Mouse (Mus musculus): ENCODE results near the gene Gnb1.

Gene Gnb1

GRCm38 (mm10) chr4:155575521-155575920 is 84.4 kb downstream of the Gnb1 start:
- DNase-seq (ENCODE audit: low spot score in 2 of 2) = no peak

GRCm38 (mm10) chr4:155577132-155577531 is 86.0 kb downstream of the Gnb1 start:
- no peak for DNase-seq (ENCODE audit: low spot score in 2 of 2)

- no peak for DNase-seq (ENCODE audit: low spot score in 2 of 2)
These were observed 86.6 kb downstream of the Gnb1 start for GRCm38 (mm10) chr4:155577741-155578140.

GRCm38 (mm10) chr4:155578336-155579125 is 87.4 kb downstream of the Gnb1 start:
- no peak for DNase-seq (ENCODE audit: low spot score in 2 of 2)

- DNase-seq (ENCODE audit: low spot score in 2 of 2) = no peak
These were observed 89.3 kb downstream of the Gnb1 start for GRCm38 (mm10) chr4:155580420-155580819.

- no peak for DNase-seq (ENCODE audit: low spot score in 2 of 2)
These were observed 91.2 kb downstream of the Gnb1 start for GRCm38 (mm10) chr4:155582279-155582905.

- DNase-seq (ENCODE audit: low spot score in 2 of 2) = no peak
These were observed 98.2 kb downstream of the Gnb1 start for GRCm38 (mm10) chr4:155589356-155589755.

- DNase-seq (ENCODE audit: low spot score in 2 of 2) = no peak
These were observed 100.0 kb downstream of the Gnb1 start for GRCm38 (mm10) chr4:155591012-155591719.

- no peak for DNase-seq (ENCODE audit: low spot score in 2 of 2)
These were observed 102.6 kb downstream of the Gnb1 start for GRCm38 (mm10) chr4:155593780-155594179.

- DNase-seq (ENCODE audit: low spot score in 2 of 2) = no peak
These were observed 104.6 kb downstream of the Gnb1 start for GRCm38 (mm10) chr4:155595777-155596176.

- no peak for DNase-seq (ENCODE audit: low spot score in 2 of 2)
These were observed 105.4 kb downstream of the Gnb1 start for GRCm38 (mm10) chr4:155596606-155597005.

GRCm38 (mm10) chr4:155598536-155598935 is 107.4 kb downstream of the Gnb1 start:
- no peak for DNase-seq (ENCODE audit: low spot score in 2 of 2)

- DNase-seq (ENCODE audit: low spot score in 2 of 2) = no peak
These were observed 109.0 kb downstream of the Gnb1 start for GRCm38 (mm10) chr4:155599901-155600825.

- peak; percentile 84 to 89 for DNase-seq (ENCODE audit: low spot score in 2 of 2)
These were observed 110.2 kb downstream of the Gnb1 start, which contains the start of gene Slc35e2 for GRCm38 (mm10) chr4:155601091-155601996. Gene Slc35e2, plus strand, starts transcription at chr4:155601416.

- no peak for DNase-seq (ENCODE audit: low spot score in 2 of 2)
These were observed 110.9 kb downstream of the Gnb1 start for GRCm38 (mm10) chr4:155601997-155602456.

- DNase-seq (ENCODE audit: low spot score in 2 of 2) = no peak
These were observed 111.6 kb downstream of the Gnb1 start for GRCm38 (mm10) chr4:155602753-155603152.

- DNase-seq (ENCODE audit: low spot score in 2 of 2) = no peak
These were observed 112.6 kb downstream of the Gnb1 start for GRCm38 (mm10) chr4:155603801-155604200.

GRCm38 (mm10) chr4:155605132-155605531 is 114.0 kb downstream of the Gnb1 start:
- no peak for DNase-seq (ENCODE audit: low spot score in 2 of 2)

- DNase-seq (ENCODE audit: low spot score in 2 of 2) = no peak
These were observed 115.7 kb downstream of the Gnb1 start for GRCm38 (mm10) chr4:155606825-155607224.

All from frontal cortex, postnatal 10 days (tissue).